Mouse (Mus musculus): ENCODE measurements around the gene Izumo4. TPM values are rescaled to one million over a fixed set of nuclear protein-coding genes. Genes with fewer than 3 reads are reported as not detected.

Gene Izumo4
- polyA plus RNA-seq (2017; shearing (Covaris generic)): 10 to 100 TPM; 80.1 to 96.5 TPM

DNA sequence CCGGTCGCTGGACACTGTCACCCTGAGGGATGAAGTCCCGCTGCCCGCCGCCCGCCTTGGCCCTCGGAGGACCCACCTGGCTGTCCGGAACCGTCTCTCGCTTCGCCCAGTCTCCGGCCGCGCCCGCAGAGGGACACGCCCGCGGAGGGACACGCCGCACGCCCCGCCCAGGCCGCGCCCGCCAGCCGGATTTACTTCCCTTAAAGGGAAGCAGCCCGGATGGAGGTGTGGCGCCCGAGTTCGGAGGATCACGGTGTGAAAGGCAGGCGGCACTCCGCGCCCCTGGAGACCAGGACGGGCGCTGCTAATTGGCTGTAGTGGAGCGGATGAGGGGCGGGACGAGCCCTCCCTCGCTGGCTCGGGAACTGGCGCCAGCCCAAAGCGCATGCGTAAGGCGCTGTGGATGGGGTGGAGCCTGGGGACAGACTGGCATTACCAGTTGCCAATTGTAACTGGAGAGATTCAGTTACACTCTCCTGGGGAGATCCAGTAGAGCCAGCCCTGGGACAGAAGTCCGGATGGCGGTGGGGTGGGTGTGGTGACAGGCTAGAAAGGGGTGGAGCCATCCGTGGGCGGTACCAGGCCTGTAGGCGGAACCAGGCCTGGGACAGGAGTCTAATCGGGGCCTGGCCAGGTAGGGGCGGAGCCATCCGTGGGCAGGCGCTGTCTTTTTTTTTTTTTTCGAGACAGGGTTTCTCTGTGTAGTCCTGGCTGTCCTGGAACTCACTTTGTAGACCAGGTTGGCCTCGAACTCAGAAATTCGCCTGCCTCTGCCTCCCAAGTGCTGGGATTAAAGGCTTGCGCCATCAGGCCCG, at the start of gene Izumo4, which contains the start of gene Mob3a:
Gene Izumo4 (plus strand): TSS at position 464 of the 815 bp plus-strand sequence.
Gene Mob3a (minus strand): TSS at position 257 of the 815 bp plus-strand sequence.
- peak; percentile 73 for ATAC-seq

- ATAC-seq: no peak
Measured at GRCm38 (mm10) chr10:80653156-80653720, 48.7 kb upstream of the Izumo4 start.

DNA sequence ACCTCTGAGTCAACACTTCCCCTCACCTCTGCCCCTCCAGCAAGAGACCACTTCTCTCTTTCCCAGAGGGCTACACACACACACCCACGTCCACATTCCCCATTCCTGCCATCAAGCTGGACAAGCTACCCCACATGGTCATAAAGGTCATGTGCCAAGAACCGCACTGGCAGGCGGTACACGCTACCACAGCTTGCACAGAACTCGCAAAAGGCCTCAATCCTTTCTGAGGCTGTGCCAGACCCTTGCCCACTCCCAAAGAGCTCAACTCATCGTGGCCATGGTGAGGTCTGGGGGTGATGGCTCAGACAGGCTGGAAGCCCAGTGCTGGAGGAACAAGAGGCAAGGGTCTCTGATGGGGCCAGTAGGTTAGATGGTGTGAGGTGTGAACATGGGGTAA, 47.1 kb upstream of the Izumo4 start:
- no peak for ATAC-seq

DNA sequence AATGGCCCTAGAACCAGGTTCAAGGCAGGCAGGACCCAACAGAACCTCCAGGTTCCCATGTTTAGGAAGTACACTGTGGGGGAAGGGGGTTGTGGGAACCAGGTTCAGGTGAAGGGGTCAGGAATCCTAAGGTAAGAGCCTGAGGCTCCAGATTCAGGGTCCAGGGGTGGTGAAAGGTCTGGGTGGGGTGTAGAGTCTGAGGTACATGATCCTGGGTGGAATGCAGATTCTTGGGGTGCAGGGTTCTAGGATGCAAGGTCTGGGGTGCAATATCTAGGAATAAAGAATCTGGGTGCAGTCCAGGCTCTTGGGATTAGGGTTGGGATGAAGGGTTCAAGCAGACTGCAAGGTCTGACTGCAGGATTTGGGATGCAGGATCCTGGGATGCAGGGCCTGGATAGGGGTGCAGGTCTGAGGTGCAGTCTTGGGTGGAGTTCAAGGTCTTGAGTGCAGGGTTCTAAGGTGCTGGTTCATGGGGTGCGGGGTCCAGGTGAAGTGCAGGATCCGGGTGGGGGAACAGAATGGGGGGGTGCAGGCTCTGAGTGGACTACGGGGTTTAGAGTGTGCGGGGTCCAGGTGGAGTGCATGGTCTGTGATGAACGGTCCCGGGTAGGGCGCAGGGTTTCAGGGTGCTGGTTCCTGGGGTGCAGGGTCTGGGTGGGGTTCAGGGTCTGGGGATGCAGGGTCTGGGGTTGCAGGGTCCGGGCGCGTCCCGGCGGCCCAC, 46.4 kb upstream of the Izumo4 start:
- ATAC-seq: no peak

DNA sequence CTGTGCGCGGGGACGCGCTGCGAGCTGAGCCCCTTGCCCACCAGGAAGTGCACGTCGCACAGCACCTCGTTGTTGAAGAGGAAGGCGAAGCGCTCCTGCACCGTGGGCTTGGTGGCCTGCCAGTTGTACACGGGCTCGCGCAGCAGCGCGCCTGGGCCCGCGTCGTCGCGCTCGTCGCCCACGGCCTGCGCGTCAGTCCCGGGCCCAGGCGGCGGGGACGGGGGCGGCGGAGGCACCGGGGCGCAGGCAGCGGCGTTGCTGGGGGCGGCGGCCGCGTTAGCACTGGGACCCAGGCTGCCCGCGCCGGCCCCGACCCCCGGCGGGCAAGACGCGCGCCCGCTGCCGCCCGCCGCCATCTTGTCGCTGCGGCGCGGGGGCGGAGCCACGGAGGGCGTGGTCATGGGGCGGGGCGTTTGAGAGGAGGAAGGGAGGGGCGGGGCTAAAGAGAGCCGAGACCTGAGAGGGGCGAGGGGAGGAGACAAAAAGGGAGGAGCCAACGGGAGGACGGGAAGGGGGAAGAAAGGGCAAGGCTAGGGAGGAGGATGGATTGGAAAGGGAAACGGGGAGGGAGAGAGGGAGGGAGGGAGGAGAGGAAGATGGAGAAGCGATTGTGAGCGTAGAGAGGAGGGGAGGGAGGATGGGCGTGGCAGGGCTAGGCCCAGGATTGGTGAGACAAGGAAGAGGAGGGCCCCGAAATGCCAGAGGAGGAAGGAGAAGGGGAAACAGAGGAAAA, 45.7 kb upstream of the Izumo4 start:
- peak; percentile 40 for ATAC-seq

DNA sequence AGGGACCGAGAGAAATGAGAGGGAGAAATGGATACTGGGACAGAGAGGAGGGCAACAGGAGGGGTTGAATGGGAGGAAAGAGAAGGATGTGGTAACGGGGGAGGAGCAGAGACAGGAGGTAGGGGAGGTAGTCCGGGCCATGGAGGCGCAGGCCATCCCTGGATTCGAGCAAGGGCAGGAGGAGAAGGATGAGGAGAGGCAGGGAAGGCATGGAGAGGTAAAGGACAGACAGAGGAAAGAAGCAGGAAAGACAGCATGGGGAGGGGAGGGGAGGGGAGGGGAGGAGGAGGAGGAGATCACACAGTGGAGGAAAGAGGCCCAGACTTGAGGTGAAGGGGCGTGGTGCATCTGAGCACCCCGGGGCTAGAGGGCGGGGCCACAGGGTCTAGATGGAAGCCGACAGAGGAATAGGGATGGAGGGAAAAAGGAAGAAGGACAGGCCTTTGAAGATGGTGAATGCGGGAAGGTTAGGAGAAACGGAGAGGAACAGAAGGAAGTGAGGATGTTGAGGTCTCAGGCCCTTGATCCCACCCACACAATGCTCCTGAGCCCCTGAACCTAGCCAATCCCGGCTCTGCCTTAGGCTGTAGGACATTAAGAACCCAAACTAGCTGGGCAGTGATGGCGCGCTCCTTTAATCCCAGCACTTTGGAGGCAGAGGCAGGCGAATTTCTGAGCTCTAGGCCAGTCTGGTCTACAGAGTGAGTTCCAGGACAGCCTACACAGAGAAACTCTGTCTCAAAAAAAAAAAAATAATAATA, 44.9 kb upstream of the Izumo4 start, which contains the start of gene Btbd2:
Gene Btbd2 (minus strand): TSS at position 209 of the 761 bp plus-strand sequence.
- peak; percentile 40 for ATAC-seq

DNA sequence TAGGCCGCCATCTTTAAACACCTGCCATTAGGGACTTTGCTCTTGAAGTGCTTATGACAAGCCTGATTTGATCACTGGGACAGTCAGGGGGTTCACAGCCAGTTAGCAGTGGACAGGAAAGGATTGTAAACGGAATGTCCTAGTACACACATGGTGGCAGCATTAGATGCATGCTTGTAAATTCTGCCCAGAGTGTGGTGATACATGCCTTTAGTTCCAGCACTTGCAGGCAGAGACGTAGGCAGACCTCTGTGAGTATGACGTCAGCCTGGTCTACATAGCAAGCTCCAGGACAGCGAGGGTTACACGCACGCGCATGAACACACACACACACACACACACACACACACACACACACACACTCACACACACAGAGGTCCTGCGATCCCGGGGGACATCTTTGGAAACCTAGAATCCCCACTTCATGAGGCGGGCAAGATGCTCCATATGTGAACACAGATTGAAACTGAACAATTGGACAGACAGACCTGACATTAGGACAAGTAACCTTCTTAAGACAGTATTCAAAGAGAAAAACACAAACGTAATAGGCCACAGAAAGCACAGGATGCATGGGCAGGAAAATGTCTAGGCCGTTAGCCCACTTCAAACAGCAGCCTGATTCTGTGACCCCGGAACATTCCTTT, 43.7 kb upstream of the Izumo4 start:
- ATAC-seq: peak; percentile 22

GRCm38 (mm10) chr10:80658841-80659202, 43.2 kb upstream of the Izumo4 start:
- ATAC-seq: peak; percentile 65

DNA sequence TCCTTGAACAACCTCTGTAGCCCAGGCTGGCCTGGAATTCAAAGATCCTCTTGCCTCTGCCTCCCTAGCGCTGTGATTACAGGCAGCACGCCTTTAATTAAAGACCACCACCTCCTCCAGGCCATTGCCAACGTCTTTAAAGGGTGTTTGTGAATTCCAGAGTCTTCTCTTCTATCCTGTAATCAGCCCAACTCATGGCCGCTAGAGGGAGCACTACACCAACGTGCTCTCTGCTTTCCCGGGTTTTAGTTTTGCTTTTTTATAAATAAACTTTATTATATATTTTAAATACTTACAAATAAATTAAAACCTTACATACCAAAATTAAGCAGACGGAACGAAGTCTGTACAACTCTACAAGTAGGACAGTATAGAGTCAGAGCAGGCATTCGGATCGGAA, 42.8 kb upstream of the Izumo4 start:
- no peak for ATAC-seq

DNA sequence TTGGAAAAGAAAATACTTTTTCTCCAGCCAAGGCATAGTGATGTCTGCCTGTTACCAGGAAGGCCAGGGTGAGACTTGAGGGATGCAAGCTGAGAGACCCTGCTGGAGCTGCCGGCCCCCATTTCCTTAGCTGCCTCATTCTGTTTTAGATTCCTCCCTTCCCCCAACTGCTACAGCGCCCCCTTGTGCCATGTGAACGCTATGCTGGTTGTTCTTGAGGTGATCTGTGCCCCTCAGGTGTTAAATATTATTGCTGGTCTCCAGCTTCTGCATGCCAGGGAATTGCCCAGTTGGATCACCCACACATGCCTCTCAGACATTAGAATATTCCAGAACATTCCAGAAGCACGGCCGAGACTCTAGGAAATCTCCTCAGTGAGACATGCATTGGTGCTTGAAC, 40.8 kb upstream of the Izumo4 start:
- ATAC-seq: no peak

GRCm38 (mm10) chr10:80663485-80664196, 38.3 kb upstream of the Izumo4 start:
- ATAC-seq: no peak

GRCm38 (mm10) chr10:80664197-80665015, 37.6 kb upstream of the Izumo4 start:
- ATAC-seq: peak; percentile 28

DNA sequence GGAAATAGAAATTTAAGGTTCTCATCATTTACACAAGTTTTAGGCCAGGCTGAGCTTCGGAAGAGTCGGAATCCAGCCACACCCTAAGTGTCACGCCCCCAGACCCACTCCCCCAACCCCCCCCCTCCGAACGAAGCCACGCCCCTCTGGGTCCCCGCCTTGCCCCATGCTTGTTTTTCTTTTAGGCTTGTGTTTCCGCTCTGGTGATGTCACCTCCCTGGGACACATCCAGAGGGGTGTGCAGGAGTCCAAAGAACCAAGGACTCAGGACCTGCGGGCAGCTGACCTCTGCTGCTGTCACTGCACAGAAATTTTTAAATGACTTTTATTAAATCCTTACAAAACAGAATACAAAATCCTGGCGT, 37.0 kb upstream of the Izumo4 start:
- no peak for ATAC-seq

GRCm38 (mm10) chr10:80665459-80665858, 36.5 kb upstream of the Izumo4 start:
- ATAC-seq: no peak

DNA sequence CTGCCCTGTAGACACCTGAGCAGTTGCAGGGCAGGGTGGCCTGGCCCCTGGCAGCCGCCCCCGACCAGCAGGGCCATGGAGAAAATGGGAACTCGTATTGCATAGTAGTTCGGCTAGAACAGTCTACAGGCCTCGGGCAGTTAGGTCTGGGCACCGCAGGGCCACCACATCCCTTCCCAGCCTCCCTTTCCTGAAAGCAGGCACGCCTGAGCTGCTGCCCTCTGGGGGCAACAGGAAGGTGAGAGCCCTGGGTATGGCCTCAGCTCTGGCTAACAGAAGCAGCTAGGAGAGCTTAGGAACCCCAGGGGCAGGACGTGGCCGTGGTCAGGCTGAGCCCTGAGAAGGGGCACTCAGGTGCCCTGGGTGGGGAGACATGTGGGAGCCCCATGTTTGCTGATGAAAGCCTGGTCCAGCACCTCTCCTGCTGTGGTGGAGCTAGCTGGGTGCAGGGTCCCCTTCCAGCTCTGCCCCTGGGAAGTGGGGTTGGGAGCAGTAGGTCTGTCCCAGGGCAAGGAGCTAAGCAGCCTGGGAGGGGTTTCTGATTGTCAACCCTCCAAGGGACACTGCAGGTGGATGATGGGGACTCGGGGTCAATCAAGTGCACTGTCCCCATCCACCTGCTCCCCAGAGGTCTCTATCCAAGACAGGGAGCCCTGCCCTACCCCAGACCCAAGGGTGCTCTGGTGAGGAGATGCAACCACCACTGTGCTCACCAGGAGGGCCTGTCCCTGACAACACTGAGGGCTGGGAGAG, 35.8 kb upstream of the Izumo4 start:
- ATAC-seq: no peak

- no peak for ATAC-seq
Measured at GRCm38 (mm10) chr10:80666837-80667412, 35.1 kb upstream of the Izumo4 start.

DNA sequence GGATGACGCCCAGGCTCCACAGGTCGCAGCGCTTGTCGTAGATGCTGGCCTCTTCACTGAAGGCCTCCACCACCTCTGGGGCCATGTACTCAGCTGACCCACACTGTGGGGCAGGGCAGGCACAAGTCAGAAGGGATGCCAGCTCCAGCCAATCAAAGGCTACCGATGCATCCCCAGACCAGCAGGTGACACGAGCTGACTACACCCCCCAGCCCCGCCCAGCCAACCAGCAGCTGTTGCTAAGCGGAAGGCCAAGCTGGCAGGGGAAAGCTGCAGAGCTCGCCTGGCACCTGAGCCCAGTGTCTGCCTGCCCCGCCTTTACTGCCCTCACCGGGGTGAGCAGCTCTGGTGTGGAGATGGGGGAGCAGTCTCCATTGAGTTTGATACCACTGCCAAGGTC, 33.4 kb upstream of the Izumo4 start:
- no peak for ATAC-seq

DNA sequence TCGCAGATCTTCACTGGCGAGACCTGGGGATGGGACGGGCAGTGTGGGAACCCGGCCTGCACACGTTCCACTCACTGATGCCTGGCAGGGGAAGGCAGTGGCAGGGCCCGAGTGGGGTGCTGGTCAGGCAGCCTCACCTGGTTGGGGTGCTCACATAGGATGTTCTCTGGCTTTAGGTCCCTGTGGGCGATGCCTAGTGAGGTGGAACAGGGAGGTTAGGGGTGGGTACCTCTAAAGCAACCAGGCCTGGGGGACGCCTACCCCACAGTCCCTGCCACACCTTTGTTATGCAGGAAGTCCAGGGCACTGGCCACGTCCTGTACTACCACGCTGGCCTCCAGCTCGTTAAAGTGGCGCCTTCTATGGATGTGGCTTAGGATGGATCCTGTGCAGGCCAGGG, 33.0 kb upstream of the Izumo4 start:
- no peak for ATAC-seq
